Mouse (Mus musculus) retina, adult 2 months (tissue): ENCODE data around the gene Tesmin.

Source experiments
- DNase-seq: peaks from one replicate; pipeline ENCODE4 v3.0.0-alpha.2; 2012; ENCODE audit warnings: low read depth, low spot score

The Tesmin gene

GRCm38 (mm10) chr19:3392384-3392783, 3.7 kb downstream of the Tesmin start:
- no peak for DNase-seq

- DNase-seq = no peak
Observed at GRCm38 (mm10) chr19:3394216-3394615, 5.6 kb downstream of the Tesmin start.

DNA sequence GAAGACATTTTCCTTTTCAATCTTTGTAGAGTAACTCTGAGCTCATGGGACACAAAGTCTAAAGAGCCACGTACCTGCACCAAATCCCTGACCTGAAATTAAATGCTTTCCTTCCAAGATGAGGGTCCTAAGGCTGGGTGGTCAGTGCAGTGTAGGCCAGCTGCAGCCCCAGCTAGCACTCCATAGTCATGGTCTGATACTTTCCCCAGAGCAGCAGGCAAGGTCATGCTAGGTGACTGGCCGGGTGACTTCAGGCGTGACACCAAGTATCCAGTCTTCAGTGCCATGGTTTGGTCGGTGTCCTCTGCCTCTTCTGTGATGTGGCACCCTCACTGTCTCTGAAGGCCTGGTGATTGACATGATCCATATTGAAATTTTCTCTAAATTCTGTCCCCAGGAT, 11.4 kb downstream of the Tesmin start:
- no peak for DNase-seq

- DNase-seq = no peak
Observed at GRCm38 (mm10) chr19:3401504-3401903, 12.8 kb downstream of the Tesmin start.

DNA sequence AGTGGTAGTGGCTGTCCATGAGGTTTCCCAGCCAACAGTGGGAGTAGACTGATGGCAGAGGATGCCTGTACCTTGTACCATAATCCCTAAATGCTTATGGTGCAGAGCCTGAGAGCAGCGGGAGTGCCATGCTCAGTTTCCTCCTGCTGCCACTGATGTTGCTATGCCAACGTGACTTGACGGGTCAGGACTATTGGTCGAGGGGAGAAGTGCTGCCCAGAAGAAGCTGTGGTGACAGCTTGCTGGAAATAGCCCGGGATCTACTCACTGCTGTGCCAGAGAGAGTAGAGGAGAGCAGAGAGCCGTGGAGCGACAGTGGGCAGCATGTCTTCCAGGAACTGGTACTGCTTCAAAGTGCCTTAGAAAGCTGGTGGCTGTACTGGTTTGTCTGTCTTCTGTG, 13.3 kb downstream of the Tesmin start:
- DNase-seq = no peak

DNA sequence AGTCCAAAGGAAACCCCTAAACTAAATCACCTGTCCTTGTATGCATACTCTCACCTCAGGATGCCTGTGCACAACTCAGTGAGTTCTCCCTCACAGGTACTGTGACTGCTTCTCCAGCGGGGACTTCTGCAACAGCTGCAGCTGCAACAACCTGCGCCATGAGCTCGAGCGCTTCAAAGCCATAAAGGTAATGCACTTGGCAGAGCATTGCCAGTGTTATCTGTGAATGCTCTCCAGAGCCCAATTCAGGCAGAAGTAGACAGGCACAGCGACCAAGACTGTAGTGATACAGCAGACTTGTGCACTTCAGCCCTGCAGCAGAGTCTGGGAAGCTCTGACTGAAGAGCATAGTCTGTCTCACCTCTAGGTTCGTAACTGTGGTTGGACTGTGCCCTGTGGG, 13.7 kb downstream of the Tesmin start:
- DNase-seq = no peak

DNA sequence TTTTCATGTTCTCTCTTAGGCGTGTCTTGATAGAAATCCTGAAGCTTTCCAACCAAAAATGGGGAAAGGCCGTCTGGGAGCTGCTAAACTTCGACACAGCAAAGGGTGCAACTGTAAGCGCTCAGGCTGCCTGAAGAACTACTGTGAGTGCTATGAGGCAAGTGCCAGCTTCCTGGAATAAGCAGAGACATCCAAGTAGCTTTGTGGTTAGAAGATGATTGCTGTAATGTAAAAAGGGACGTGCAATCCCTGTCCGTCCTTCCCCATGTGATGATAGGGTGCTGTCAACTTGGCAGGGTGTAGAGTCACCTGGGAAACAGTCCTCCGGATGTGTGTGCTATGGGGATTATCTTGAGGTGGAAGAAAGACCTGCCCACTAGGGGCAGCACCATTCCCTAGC, 15.4 kb downstream of the Tesmin start:
- DNase-seq = no peak

- no peak for DNase-seq
Observed at GRCm38 (mm10) chr19:3405531-3406281, 17.0 kb downstream of the Tesmin start.

DNA sequence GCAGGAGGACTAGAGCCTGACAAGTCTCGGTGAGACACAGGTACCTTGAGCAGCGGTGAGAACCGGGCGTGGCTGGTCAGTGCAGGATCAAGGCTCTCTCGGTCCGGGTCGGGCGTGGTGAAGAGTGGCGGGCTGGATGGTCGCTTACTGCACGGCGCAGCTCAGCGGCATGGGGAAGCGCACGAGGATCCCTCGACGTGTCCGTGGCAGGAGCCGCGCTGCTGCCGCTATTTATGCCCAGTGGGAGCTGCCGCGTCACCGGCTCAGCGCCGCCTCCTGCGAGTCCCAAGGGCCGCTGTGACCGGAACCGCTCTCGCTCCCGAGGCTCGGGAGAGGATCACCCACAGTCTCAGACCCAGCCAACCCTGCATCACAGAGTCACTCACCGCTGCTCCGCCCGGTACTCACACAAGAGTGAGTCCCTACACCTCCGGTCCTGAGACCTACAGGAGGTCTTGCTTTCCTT, 25.6 kb downstream of the Tesmin start, which contains the start of gene Gal:
TSS of gene Gal (minus strand) at position 277 of the 466 bp plus-strand sequence.
- DNase-seq = no peak

DNA sequence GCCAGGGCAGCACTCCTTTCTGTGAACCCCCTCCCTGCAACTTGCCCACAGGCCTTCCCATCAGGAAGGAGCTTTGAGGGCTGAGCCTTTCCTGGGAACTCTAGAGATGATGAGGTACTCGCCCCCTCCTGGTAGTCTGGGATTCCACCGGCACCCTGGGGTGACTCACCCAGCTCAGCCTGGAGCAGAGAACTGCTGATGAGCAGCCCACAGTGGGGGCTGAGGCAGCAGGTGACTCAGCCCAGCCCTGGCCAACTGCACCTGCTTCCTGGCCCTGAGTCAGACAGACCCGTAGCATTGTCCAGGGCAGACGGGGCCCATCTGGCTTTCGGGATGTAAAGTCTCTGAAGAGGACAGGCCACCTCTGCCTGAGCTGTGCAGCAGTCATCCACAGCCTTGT, 30.6 kb downstream of the Tesmin start:
- DNase-seq = no peak

GRCm38 (mm10) chr19:3422488-3422887, 33.8 kb downstream of the Tesmin start:
- DNase-seq = no peak

DNA sequence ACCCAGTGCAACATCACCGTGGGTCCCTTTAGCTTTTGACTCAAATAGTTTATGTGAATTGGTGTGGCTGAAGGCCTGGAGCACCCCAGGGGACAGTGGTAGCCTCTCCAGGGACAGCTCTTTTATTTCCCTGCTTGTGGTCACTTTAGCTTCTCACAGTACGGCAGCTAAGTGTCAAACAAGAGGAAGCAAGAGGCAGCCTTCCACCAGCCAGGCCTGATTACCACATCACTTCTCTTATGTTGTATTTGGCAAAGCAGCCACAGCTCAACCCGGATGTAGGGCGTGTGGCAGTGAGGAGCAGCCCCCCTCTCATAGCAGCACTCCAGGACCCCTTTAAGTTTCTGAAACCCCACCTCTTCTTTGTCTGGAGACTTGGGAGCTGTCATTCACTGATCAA, 34.3 kb downstream of the Tesmin start:
- DNase-seq = no peak

DNA sequence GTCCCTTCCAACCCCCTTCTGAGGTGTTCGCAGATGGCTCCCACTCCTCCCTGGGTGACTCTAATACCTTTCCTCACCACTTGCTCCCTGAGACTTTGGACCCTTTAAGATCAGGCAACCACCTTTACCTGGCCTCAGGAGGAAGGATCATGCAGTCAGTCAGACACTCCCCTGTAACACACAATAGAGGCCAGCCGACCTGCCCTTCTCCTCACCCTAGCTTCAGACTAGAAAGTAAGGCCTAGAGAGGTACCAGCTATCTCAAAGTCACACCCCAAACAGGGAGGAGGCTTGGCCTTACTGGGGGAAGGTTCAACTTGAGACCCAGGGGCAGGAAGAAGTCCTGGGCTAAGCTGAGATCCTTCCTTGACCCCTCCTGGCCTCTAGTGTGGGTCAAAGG, 35.6 kb downstream of the Tesmin start:
- no peak for DNase-seq

GRCm38 (mm10) chr19:3428057-3428830, 39.6 kb downstream of the Tesmin start:
- DNase-seq = no peak

GRCm38 (mm10) chr19:3429156-3429816, 40.6 kb downstream of the Tesmin start:
- no peak for DNase-seq

DNA sequence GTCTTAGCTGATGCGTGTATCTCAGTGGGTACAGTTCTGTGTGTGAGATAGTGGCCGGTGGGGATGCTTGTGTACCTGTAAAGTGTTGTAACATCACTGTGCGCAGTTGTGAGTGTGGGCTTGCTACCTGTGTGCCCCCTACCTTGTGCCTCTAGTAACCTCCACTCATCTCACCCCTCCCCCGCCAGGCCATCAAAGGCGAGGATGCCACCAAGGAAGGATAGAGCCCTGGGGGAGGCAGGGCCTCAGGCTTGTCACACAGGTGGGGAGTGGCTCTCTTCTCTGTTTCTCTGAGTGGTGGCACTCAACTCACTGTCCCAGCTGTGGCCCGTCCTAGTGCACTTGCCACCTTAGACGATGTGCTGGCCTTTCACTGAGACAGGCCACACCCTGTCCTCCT, 42.4 kb downstream of the Tesmin start:
- no peak for DNase-seq

GRCm38 (mm10) chr19:3431969-3432368, 43.3 kb downstream of the Tesmin start:
- no peak for DNase-seq

GRCm38 (mm10) chr19:3434124-3434523, 45.5 kb downstream of the Tesmin start:
- no peak for DNase-seq

DNA sequence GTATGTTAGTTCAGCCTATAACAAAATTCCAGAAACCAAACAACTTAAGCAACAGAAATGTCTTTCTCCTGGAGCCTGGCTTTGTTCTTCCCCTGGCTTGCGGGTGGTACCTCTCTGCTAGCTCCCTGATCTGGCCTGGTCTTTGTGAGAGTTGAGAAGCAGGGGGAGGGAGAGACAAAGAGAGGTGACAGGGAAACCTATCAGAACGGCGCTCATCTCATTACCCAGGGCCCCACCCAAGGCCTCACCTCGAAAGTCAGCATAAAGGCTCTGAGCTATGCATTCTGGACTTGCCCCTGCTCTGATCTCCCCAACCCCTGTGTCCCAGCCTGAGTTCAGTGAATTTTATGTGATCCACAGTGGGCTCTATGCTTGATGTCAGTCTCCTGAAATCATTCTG, 46.0 kb downstream of the Tesmin start:
- DNase-seq = no peak

DNA sequence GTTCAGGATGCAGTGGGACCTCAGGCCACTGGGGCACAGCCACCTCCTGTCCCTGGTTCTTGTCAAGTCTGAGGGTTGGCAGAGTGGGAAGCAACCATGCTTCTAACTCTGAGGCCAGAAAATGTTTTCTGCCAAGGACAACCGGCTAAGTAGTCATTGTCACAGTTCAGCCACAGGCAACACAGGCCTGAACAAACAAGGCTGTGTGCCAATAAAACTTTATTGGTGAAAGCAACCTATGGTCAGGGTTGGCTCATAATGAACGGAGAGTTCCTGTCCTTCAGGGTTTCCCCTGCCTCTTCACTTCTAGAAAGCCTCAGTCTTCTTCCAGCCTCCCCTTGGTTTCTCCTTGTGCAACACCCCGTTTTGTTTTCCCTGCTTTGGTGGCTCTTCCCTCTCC, 47.2 kb downstream of the Tesmin start:
- DNase-seq = no peak

DNA sequence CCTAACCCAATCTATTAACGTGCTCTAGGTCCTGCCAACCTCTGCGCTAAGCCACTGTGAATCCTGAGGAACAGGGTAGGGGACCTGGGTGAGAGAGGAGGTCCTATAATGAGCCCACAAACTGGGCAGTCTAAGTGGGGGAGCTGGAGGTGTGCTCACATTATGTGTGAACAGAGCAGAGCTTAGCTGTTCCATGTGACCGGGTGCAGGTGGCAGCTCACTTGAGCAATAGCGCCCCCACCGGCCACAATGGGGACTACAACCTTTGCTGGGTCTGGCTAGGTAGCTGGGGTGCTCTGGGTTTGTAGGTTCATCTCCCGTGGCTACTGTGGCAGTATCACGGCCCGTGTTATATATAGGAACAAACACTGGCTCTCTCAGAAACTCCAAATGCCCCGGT, 48.2 kb downstream of the Tesmin start:
- DNase-seq = no peak

DNA sequence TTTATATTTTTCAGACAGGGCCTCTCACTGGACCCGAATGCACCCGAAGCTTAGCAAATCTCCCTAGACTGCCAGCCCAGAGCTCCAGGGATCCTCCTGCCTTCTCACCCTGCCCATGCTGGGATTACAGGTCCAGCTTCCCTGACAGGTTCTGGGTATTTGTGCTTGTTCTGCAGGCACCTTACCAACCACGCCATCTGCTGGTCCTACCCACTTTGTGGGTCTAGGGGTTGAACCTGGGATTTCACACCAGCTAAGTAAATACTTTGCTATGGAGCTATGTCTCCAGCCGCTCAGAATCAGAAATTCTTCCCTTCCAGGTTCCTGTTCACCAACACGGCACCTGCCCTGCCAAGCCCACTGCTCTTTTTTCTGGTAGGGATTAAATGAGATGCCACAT, 49.3 kb downstream of the Tesmin start:
- no peak for DNase-seq
